Mouse (Mus musculus): ENCODE data around the gene Zfp385c. TPM values are rescaled to one million over a fixed set of nuclear protein-coding genes. Genes with fewer than 3 reads are reported as not detected.
"Not testable (repeated sequence)": the region's sequence is repeated elsewhere in the genome, so short reads cannot be mapped to it uniquely, and the experiment has no call there.

Zfp385c gene
- total RNA-seq, 2 experiments from 2014 or later, result 0.70 to 1.1 TPM

GRCm38 (mm10) chr11:100595533-100595932 lies 96.7 kb downstream of the Zfp385c start:
- no peak for DNase-seq

- DNase-seq, result no peak
Observed at GRCm38 (mm10) chr11:100594608-100595007, 97.6 kb downstream of the Zfp385c start.

GRCm38 (mm10) chr11:100592346-100593046 lies 99.8 kb downstream of the Zfp385c start:
- no peak for DNase-seq

- DNase-seq, result no peak
Observed at GRCm38 (mm10) chr11:100588462-100588861, 103.8 kb downstream of the Zfp385c start.

- no peak for DNase-seq
Observed at GRCm38 (mm10) chr11:100585148-100585547, 107.1 kb downstream of the Zfp385c start.

GRCm38 (mm10) chr11:100584561-100584961 lies 107.7 kb downstream of the Zfp385c start:
- no peak for DNase-seq

GRCm38 (mm10) chr11:100582836-100583235 lies 109.4 kb downstream of the Zfp385c start:
- DNase-seq, result no peak

- DNase-seq, result not testable (repeated sequence)
Observed at GRCm38 (mm10) chr11:100582413-100582812, 109.8 kb downstream of the Zfp385c start.

- DNase-seq, result no peak
Observed at GRCm38 (mm10) chr11:100581756-100582155, 110.5 kb downstream of the Zfp385c start.

GRCm38 (mm10) chr11:100580275-100580674 lies 112.0 kb downstream of the Zfp385c start:
- DNase-seq, result no peak

- DNase-seq, result no peak
Observed at GRCm38 (mm10) chr11:100579116-100579799, 113.0 kb downstream of the Zfp385c start.

- DNase-seq, result no peak
Observed at GRCm38 (mm10) chr11:100577852-100578599, 114.2 kb downstream of the Zfp385c start.

Other genes with a start within 250 kb of the Zfp385c start
- 10 to 100 TPM in 1 of 2 experiments, 1 to 10 TPM in 1; 8.0 to 12.9 TPM for gene Klhl11, start 219.7 kb downstream of the Zfp385c start, total RNA-seq (2021)
- 10 to 100 TPM; 26.6 to 34.6 TPM for gene Acly, start 164.5 kb downstream of the Zfp385c start, total RNA-seq (2021)
- gene Ttc25, start 146.8 kb downstream of the Zfp385c start, total RNA-seq (2021), result under 1 TPM; 0.14 to 0.16 TPM
- 10 to 100 TPM; 26.0 to 33.6 TPM for gene Cnp, start 117.6 kb downstream of the Zfp385c start, total RNA-seq (2021)
- gene Nkiras2, start 73.2 kb downstream of the Zfp385c start, total RNA-seq (2021), result 10 to 100 TPM; 29.1 to 30.1 TPM
- gene Dnajc7, start 72.3 kb downstream of the Zfp385c start, total RNA-seq (2021), result 100 to 1,000 TPM; 191 to 195 TPM
- gene Dhx58, start 11.8 kb upstream of the Zfp385c start, total RNA-seq (2021), result under 1 TPM; 0.45 to 0.52 TPM
- gene Kat2a, start 20.0 kb upstream of the Zfp385c start, total RNA-seq (2021), result 10 to 100 TPM; 13.4 to 18.4 TPM
- gene Hspb9, start 21.4 kb upstream of the Zfp385c start, total RNA-seq (2021), result not detected
- 10 to 100 TPM; 63.0 to 64.7 TPM for gene Rab5c, start 45.8 kb upstream of the Zfp385c start, total RNA-seq (2021)
- not detected for gene Kcnh4, start 67.5 kb upstream of the Zfp385c start, total RNA-seq (2021)
- not detected for gene Hcrt, start 70.5 kb upstream of the Zfp385c start, total RNA-seq (2021)
- gene Ghdc, start 78.5 kb upstream of the Zfp385c start, total RNA-seq (2021), result 1 to 10 TPM; 7.7 to 8.4 TPM
- 100 to 1,000 TPM; 107 to 114 TPM for gene Stat5b, start 158.3 kb upstream of the Zfp385c start, total RNA-seq (2021)
- 10 to 100 TPM; 29.6 to 32.7 TPM for gene Stat5a, start 166.9 kb upstream of the Zfp385c start, total RNA-seq (2021)
- 10 to 100 TPM; 49.1 to 56.7 TPM for gene Stat3, start 247.1 kb upstream of the Zfp385c start, total RNA-seq (2021)

Measured in gastrocnemius, postnatal 10 days (tissue).